14 mouse cellular contexts compared by ENCODE assay signal in genomic region chr1:110194481-110194880, GRCm38 (mm10).
"Had no signal": no experiment of that assay in that cellular context is flagged by ENCODE, and none has a peak within 500 bp of the region (broad histone marks: within the 10 kb centered on the region; RNA-seq: fewer than 3 reads in every experiment).

No protein-coding gene starts in this region.

- H3K27ac ChIP-seq: left cerebral cortex, adult 2 months; limb, embryonic 13.5 days; liver, embryonic 13.5 days; midbrain, embryonic 12.5 days had no signal

- H3K27me3 ChIP-seq: limb, embryonic 13.5 days; liver, embryonic 13.5 days; midbrain, embryonic 12.5 days had no signal

- ATAC-seq: intestine, embryonic 16.5 days had no signal

- H3K4me1 ChIP-seq: limb, embryonic 13.5 days; liver, embryonic 13.5 days; midbrain, embryonic 12.5 days had no signal

- H3K4me2 ChIP-seq: limb, embryonic 13.5 days; liver, embryonic 13.5 days; midbrain, embryonic 12.5 days had no signal

- H3K4me3 ChIP-seq: left cerebral cortex, adult 2 months; limb, embryonic 13.5 days; liver, embryonic 13.5 days; midbrain, embryonic 12.5 days had no signal

- H3K9ac ChIP-seq: limb, embryonic 13.5 days; liver, embryonic 13.5 days; midbrain, embryonic 12.5 days had no signal

- H3K36me3 ChIP-seq: limb, embryonic 13.5 days; liver, embryonic 13.5 days; midbrain, embryonic 12.5 days had no signal

- H3K9me3 ChIP-seq: limb, embryonic 13.5 days; liver, embryonic 13.5 days; midbrain, embryonic 12.5 days had no signal

- DNase-seq: kidney, adult 18-20 months; kidney, postnatal 10 days; kidney, postnatal 36 days; layer of hippocampus, postnatal 36 days; liver, embryonic 13.5 days; lung, adult 2 months; lung, postnatal 14 days; lung, postnatal 4 days; thymus, adult 18-20 months; thymus, postnatal 36 days had no signal
